In genomic region chr5:140827896-140828295, GRCm38 (mm10) we compare ENCODE assay signal across 8 mouse cellular contexts. TPM values are rescaled to one million over a fixed set of nuclear protein-coding genes. Genes with fewer than 3 reads are reported as not detected.
DNase-seq lines count a peak whose midpoint lies in the region; ATAC-seq and TF ChIP-seq lines count a peak whose summit lies in the region.

No protein-coding gene starts in this region.

- ATAC-seq in kidney, postnatal 0 days (replicated peaks; ENCODE audit: low FRiP score, low read depth): no peak
- no peak for ATAC-seq in midbrain, embryonic 14.5 days (ENCODE audit: low FRiP score, low TSS enrichment)

- H3K27me3 ChIP-seq in kidney, postnatal 0 days (ENCODE audit: insufficient read depth, low read length): no peaks in the 10 kb centered on the region
- no peaks in the 10 kb centered on the region for H3K27me3 ChIP-seq in midbrain, embryonic 14.5 days (ENCODE audit: control insufficient read depth, insufficient read depth, low read length)
- no peaks in the 10 kb centered on the region for H3K27me3 ChIP-seq in cerebellum, adult 2 months (ENCODE audit: control insufficient read depth, insufficient read depth, low read length)

- no peak for TF ChIP-seq POLR2A in cerebellum, adult 2 months (IDR thresholded peaks at IDR 0.05; ENCODE audit: borderline replicate concordance, insufficient read depth, low read length)

- H3K9ac ChIP-seq in kidney, postnatal 0 days (ENCODE audit: low read depth, low read length): no peak overlapping the region
- H3K9ac ChIP-seq in midbrain, embryonic 14.5 days (replicated peaks; ENCODE audit: low read length): no peak overlapping the region; the same call in 1 of the 2 replicates

- H3K4me2 ChIP-seq in kidney, postnatal 0 days (ENCODE audit: low read length): peak overlapping the region; percentile 83
- peak overlapping the region; percentile 95 for H3K4me2 ChIP-seq in midbrain, embryonic 14.5 days (ENCODE audit: low read length)

- H3K9me3 ChIP-seq in kidney, postnatal 0 days (replicated peaks; ENCODE audit: low read length): no peaks in the 10 kb centered on the region
- no peaks in the 10 kb centered on the region for H3K9me3 ChIP-seq in midbrain, embryonic 14.5 days (ENCODE audit: control insufficient read depth, low read length)

- DNase-seq in adrenal gland, postnatal 10 days: peak; percentile 53
- no peak for DNase-seq in adrenal gland, adult 2 months
- peak; percentile 43 for DNase-seq in gastrocnemius, adult 2 months
- peak; percentile 74 for DNase-seq in kidney, postnatal 0 days (ENCODE audit: low spot score)
- DNase-seq in midbrain, embryonic 14.5 days: no peak
- no peak for DNase-seq in cerebellum, adult 9-11 months
- DNase-seq in left cerebral cortex, adult 9 months (ENCODE audit: low spot score in 2 of 2): no peak
- DNase-seq in cerebellum, adult 2 months: no peak

- no peaks in the 10 kb centered on the region for H3K36me3 ChIP-seq in kidney, postnatal 0 days (ENCODE audit: insufficient read depth, low read length)
- no peaks in the 10 kb centered on the region for H3K36me3 ChIP-seq in midbrain, embryonic 14.5 days (ENCODE audit: control insufficient read depth, insufficient read depth, low read length)

- H3K27ac ChIP-seq in gastrocnemius, adult 2 months: peak overlapping the region; percentile 90
- peak overlapping the region; percentile 43 for H3K27ac ChIP-seq in kidney, postnatal 0 days
- H3K27ac ChIP-seq in midbrain, embryonic 14.5 days (replicated peaks; ENCODE audit: low read depth, low read length): no peak overlapping the region
- no peak overlapping the region for H3K27ac ChIP-seq in cerebellum, adult 2 months (ENCODE audit: insufficient read depth, low read length)

- peaks cover 7% of the 10 kb centered on the region; the same call in 1 of the 2 replicates for H3K4me1 ChIP-seq in kidney, postnatal 0 days (replicated peaks; ENCODE audit: insufficient read depth, low read length)
- H3K4me1 ChIP-seq in midbrain, embryonic 14.5 days (ENCODE audit: control insufficient read depth, insufficient read depth, low read length): peaks cover 32% of the 10 kb centered on the region
- no peaks in the 10 kb centered on the region; the same call in 1 of the 2 replicates for H3K4me1 ChIP-seq in cerebellum, adult 2 months (ENCODE audit: control insufficient read depth, insufficient read depth, low read length)

- H3K4me3 ChIP-seq in gastrocnemius, adult 2 months: peak overlapping the region; percentile 82
- H3K4me3 ChIP-seq in kidney, postnatal 0 days (replicated peaks; ENCODE audit: low read depth, low read length): peak overlapping the region; percentile 1; the same call in 1 of the 2 replicates
- H3K4me3 ChIP-seq in midbrain, embryonic 14.5 days (replicated peaks; ENCODE audit: low read depth, low read length): 0 out of 2 replicates have a peak overlapping the region, but pooled peaks have one; percentile 82
- H3K4me3 ChIP-seq in cerebellum, adult 2 months (replicated peaks; ENCODE audit: insufficient read depth, low read depth, low read length): no peak overlapping the region

- WGBS in kidney, postnatal 0 days: 33% methylated on average over 8 of the region's 8 CpGs
- 80% methylated on average over 8 of the region's 8 CpGs for WGBS in midbrain, embryonic 14.5 days
- 62% methylated on average over 8 of the region's 8 CpGs for WGBS in cerebellum, adult 2 months

- intact Hi-C loops in gastrocnemius, adult 2 months (cut with DNase I): loop anchor here (5.0 kb wide), 2 partner anchors 61 to 121 kb away; partner anchors contain the start of gene Brat1

- TF ChIP-seq CTCF in gastrocnemius, adult 2 months (IDR thresholded peaks at IDR 0.05): no peak
- no peak for TF ChIP-seq CTCF in kidney, postnatal 0 days (IDR thresholded peaks at IDR 0.05; ENCODE audit: low read depth)
- TF ChIP-seq CTCF in cerebellum, adult 2 months (IDR thresholded peaks at IDR 0.05; ENCODE audit: borderline replicate concordance, insufficient read depth, low read depth, low read length): no peak

RNA-seq across cellular contexts. Expression of gene Gna12, which starts 2.3 kb away (rescaled TPM):
- 100 to 1,000 TPM; 113 to 121 TPM for total RNA-seq in adrenal gland, postnatal 10 days (2021)
- total RNA-seq in adrenal gland, adult 2 months (2021): 100 to 1,000 TPM; 116 to 121 TPM
- polyA plus RNA-seq in adrenal gland, adult 2 months (2012; rRNA removed): 153 and 200 TPM in 2 replicates
- total RNA-seq in gastrocnemius, adult 2 months (2021): 10 to 100 TPM; 21.7 to 29.8 TPM
- polyA plus RNA-seq in kidney, postnatal 0 days (2015; fragmentation: Nextera tagmentation; extraction: Ambion mirVana): 28.1 and 48.8 TPM in 2 replicates
- polyA plus RNA-seq in midbrain, embryonic 14.5 days (2014; fragmentation: Nextera tagmentation; extraction: Ambion mirVana): 21.6 and 22.5 TPM in 2 replicates
- 104 and 123 TPM in 2 replicates for polyA plus RNA-seq in cerebellum, adult 2 months (2012; rRNA removed)

Comparison
In these comparisons a context has a peak if more than half of its experiments do, and no peak if none do; other contexts are left out.
1. DNase-seq: peak in adrenal gland, postnatal 10 days (single experiment), gastrocnemius, adult 2 months (single experiment) and kidney, postnatal 0 days (single experiment); none in adrenal gland, adult 2 months (single experiment), midbrain, embryonic 14.5 days (single experiment), cerebellum, adult 9-11 months (single experiment), left cerebral cortex, adult 9 months (0 of 2) and cerebellum, adult 2 months (0 of 2).
2. H3K27ac ChIP-seq: peak in gastrocnemius, adult 2 months (single experiment) and kidney, postnatal 0 days (single experiment); none in midbrain, embryonic 14.5 days (single experiment) and cerebellum, adult 2 months (single experiment).